Mouse (Mus musculus): ENCODE data around the gene A030014E15Rik. TPM values are rescaled to one million over a fixed set of nuclear protein-coding genes. Genes with fewer than 3 reads are reported as not detected.
"Not testable (repeated sequence)": the region's sequence is repeated elsewhere in the genome, so short reads cannot be mapped to it uniquely, and the experiment has no call there.

Gene A030014E15Rik
- total RNA-seq (2021) = not detected

DNA sequence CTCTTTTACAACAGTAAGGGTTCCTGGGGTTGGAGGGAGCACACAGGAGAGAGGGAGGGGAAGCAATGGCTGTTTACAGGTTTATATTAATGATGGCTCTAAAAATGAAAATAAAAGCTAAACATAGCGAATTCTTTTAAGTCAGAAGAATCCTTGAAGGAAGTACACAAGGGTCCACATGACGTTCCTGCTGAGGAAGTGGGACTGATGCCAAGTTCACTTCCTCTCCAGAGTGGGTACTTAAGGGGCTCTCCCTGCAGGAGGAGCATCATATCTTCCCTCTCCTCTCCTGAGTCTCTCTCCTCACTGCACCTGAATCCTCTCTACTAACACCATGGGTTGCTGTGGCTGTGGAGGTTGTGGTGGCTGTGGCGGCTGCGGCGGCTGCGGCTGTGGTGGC is at the start of gene A030014E15Rik:
A030014E15Rik (plus strand) TSS at position 268 of the 400 bp plus-strand sequence.
- intact Hi-C loops (cut with DNase I) = no loop called here
- peak in 1 of 2 experiments; percentile 45 for DNase-seq (ENCODE audit: extremely low spot score in 1 of 2, low spot score in 2 of 2)

DNA sequence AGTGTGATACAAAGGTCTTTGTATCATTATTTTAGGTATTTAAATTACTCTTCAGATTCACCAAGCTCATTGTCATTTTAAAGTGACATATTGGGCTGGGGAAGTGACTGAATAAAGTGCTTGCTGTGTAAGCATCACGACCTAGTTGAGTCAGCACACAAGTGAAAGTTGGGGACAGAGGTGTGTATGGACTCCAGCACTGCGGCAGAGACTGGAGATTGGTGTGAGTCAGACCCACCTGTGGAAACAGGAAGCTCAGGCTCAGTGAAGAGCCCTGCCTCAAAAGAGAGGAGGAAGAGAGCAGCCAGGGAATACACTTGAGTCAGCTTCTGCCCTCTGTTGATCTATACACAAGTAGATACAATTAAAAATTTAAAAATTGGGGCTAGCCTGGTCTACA is 45.5 kb upstream of the A030014E15Rik start:
- DNase-seq (ENCODE audit: extremely low spot score in 1 of 2, low spot score in 2 of 2) = no peak
- intact Hi-C loops (cut with DNase I) = no loop called here

DNA sequence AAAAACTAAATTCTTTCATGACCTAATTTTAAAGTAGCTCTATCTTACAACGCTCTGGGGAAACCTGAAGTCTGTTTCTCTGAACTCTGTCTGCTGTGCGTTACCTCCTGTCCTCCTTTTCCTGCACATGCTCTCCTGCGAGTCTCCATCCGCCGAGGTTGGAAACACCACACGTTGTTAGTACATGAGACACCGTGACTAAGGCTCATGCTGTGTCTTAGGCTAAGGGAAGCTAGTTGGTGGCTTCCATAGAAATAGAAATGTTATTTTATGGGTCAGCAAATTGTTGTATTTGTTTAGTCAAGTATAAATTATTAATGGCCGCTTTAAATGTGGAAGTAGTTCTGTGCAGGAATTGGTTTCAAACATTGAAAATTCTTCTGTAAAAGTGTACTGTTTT is 44.5 kb upstream of the A030014E15Rik start:
- no peak for DNase-seq (ENCODE audit: extremely low spot score in 1 of 2, low spot score in 2 of 2)
- intact Hi-C loops (cut with DNase I) = no loop called here

DNA sequence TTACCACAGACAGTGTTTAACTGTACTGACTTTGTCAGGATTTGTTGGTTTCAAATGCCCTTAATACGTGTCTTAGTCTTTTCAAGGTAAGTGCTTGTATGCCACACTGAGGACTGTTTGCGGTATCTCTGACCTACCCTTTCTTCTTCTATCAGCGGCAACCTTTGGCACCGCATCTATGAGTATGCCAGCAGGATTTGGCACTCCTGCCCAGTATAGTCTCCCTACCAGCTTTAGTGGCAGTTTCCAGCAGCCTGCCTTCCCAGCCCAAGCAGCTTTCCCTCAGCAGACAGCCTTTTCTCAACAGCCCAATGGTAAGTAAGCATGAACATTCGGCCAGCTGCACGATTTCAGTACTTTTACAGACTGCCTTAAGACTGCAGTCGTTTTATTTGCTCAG is 31.4 kb upstream of the A030014E15Rik start:
- intact Hi-C loops (cut with DNase I) = no loop called here
- DNase-seq (ENCODE audit: extremely low spot score in 1 of 2, low spot score in 2 of 2) = no peak

DNA sequence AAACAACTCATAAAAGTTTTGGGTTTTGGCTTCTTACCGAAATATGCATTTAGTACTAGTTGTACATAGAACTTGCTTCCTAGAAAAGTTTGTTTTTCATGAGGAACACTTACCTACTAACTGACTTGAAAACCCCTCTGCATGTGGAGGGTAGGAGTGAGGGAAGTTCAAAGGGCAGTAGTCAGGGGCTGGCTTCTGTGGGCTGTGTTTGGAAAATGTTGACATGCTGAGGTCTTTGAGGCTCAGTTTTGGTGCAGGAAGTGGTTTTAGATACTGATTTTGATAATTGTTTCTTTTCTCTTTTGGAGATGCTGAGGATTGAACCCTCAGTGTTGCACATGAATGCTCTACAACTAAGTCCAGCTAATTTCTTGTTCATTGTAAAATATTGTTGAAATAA is 24.1 kb upstream of the A030014E15Rik start:
- intact Hi-C loops (cut with DNase I) = no loop called here

DNA sequence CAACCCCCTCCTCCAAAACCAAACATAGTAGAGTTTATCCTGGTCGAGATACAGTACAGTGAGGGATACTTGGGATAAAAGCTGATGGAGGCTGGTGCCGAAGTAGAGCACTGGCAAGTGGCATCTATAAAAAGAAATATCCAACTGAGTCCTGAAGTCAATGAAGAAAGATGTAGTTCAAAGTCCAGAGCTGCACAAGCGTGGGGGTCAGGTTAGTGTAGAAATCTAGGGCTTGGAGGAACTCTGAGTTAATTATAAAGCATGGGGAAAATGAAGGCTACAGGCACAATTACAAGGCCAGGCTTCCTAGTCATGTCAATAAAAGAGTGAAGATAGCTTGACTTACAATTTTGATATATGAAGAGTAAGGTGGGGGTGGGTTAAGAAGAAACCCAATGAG is 23.5 kb upstream of the A030014E15Rik start:
- intact Hi-C loops (cut with DNase I) = no loop called here

More for the DNA sequence above, 24.1 kb upstream of the A030014E15Rik start:
- DNase-seq (ENCODE audit: extremely low spot score in 1 of 2, low spot score in 2 of 2) = no peak

DNA sequence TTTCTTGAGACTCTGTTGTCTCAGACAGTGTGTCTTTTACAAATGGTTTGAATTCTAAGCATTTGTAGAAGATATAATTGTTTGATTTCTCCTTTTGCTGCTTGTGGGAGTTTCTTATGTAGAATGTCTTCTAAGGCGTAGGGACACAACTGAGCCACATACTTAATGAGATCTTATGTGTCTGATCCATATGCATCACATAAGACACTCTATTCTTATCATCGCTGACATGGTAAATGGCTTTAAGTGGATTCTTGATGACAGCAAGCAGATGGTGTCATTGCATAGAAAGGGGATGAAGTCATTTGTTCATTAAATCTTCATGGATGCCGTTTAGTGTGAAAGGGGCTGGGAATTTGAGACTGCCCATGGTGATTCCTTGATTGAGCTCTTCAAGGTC is 18.8 kb upstream of the A030014E15Rik start:
- no peak for DNase-seq (ENCODE audit: extremely low spot score in 1 of 2, low spot score in 2 of 2)
- intact Hi-C loops (cut with DNase I) = no loop called here

More for the DNA sequence above, 23.5 kb upstream of the A030014E15Rik start:
- no peak for DNase-seq (ENCODE audit: extremely low spot score in 1 of 2, low spot score in 2 of 2)

DNA sequence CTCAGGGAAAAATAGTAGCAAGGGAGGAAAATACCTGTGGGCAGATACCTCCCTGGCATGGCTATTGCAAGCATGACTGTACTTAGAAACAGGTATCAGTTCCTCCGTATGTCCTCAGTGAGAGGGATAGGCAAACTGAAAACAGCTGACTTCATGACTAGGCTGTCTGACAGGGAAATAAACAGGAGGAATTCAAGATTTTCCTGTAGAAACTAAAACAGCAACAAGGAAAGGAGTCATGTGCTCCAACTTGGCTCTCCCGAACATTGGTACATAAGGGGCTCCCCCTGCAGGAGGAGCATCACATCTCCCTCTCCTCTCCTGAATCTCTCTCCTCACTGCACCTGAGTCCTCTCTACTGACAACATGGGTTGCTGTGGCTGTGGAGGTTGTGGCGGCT is 11.7 kb upstream of the A030014E15Rik start, which contains the start of gene A030005L19Rik:
A030005L19Rik (plus strand) TSS at position 301 of the 400 bp plus-strand sequence.
- intact Hi-C loops (cut with DNase I) = no loop called here
- DNase-seq (ENCODE audit: extremely low spot score in 1 of 2, low spot score in 2 of 2) = no peak

DNA sequence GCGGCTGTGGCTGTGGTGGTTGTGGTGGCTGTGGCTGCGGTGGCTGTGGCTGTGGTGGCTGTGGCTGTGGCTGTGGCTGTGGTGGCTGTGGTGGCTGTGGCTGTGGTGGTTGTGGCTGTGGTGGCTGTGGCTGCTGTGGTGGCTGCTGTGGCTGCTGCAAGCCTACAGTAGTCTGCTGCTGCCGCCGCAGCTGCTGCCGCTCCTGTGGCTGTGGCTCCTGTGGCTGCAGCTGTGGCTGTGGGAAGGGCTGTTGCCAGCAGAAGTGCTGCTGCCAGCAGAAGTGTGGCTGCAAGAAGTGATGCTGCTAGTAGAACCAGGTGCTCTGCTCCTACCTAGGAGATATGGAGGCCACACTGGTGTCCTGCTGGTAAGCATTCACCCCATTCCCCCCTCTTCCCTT is 11.3 kb upstream of the A030014E15Rik start:
- DNase-seq (ENCODE audit: extremely low spot score in 1 of 2, low spot score in 2 of 2); intact Hi-C loops (cut with DNase I): not testable (repeated sequence)

DNA sequence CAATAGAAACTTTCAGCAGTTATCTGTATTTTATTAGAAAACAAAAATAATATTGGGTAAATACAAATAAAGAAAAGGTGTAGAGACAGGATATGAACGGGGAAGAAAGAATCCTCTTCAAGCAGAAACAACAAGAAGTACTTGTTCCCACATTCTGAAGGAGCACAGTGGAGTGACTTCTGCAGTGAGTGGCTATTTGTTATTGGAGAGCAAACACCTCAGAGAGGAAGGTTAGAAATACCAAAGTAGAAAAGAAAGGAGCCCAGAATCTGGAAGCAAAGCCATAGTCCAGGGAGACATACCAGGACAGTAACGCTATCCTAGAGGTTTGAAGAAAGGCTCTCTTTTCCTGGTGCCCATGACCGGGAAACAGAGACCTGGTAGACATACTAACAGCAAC is 5.8 kb downstream of the A030014E15Rik start:
- DNase-seq (ENCODE audit: extremely low spot score in 1 of 2, low spot score in 2 of 2); intact Hi-C loops (cut with DNase I): not testable (repeated sequence)

DNA sequence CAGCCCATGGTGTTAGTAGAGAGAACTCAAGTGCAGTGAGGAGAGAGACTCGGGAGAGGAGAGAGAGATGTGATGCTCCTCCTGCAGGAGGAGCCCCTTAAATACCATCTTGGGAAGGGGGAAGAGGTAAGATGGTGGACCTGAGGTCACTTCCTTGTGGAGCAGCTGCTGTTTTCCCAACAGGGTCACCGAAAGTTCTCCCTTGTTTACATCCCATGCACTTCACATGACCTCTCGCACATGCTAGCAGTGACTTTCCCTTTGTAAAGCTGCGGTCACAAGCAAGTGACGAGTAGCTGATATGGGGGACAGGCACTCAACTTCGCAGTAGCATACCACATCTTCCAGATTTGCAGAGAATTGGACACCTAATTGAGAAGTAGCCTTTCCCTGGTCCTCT is 6.6 kb downstream of the A030014E15Rik start, which contains the start of gene Gm6217:
Gm6217 (minus strand) TSS at position 74 of the 400 bp plus-strand sequence.
- intact Hi-C loops (cut with DNase I); DNase-seq (ENCODE audit: extremely low spot score in 1 of 2, low spot score in 2 of 2): not testable (repeated sequence)

DNA sequence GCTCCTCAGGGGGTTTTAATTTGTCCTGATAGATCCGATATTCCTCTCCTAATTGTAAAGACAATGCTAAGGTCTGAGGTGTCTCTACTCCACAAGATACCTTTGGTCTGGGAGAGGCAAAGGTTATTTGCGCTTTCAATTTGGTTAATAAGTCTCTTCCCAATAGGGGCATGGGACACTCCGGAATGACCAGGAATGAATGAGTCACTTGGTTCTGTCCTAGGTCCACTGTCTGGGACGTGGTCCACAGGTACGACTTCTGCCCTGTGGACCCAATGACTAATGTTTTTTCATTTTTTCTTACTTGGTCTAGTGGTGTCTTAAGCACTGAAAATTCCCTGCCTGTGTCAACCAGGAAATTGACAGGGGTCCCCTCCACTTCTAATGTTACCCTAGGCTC is 13.9 kb downstream of the A030014E15Rik start:
- DNase-seq (ENCODE audit: extremely low spot score in 1 of 2, low spot score in 2 of 2) = no peak
- intact Hi-C loops (cut with DNase I) = no loop called here

DNA sequence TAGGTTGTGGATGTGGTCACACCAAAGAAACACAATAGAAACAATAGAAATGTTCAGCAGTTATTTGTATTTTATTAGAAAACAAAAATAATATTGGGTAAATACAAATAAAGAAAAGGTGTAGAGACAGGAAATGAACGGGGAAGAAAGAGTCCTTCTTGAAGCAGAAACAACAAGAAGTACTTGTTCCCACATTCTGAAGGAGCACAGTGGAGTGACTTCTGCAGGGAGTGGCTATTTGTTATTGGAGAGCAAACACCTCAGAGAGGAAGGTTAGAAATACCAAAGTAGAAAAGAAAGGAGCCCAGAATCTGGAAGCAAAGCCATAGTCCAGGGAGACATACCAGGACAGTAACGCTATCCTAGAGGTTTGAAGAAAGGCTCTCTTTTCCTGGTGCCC is 17.8 kb downstream of the A030014E15Rik start:
- intact Hi-C loops (cut with DNase I); DNase-seq (ENCODE audit: extremely low spot score in 1 of 2, low spot score in 2 of 2): not testable (repeated sequence)

DNA sequence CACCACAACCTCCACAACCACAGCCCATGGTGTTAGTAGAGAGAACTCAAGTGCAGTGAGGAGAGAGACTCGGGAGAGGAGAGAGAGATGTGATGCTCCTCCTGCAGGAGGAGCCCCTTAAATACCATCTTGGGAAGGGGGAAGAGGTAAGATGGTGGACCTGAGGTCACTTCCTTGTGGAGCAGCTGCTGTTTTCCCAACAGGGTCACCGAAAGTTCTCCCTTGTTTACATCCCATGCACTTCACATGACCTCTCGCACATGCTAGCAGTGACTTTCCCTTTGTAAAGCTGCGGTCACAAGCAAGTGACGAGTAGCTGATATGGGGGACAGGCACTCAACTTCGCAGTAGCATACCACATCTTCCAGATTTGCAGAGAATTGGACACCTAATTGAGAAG is 18.6 kb downstream of the A030014E15Rik start, which contains the start of gene A030003K21Rik:
A030003K21Rik (minus strand) TSS at position 94 of the 400 bp plus-strand sequence.
- intact Hi-C loops (cut with DNase I); DNase-seq (ENCODE audit: extremely low spot score in 1 of 2, low spot score in 2 of 2): not testable (repeated sequence)

DNA sequence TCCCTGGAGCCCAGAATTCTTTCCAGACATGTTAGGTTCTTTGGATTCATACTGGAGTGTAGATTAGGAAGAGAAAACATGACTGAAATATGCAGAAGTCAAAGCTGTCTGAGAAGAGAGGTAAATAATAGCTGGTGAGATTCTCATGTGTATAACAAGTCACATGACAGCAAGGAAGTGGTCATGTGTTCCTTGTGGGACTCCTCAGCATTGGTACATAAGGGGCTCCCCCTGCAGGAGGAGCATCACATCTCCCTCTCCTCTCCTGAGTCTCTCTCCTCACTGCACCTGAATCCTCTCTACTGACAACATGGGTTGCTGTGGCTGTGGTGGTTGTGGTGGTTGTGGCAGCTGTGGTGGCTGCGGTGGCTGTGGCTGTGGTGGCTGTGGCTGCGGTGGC is 21.3 kb downstream of the A030014E15Rik start:
- intact Hi-C loops (cut with DNase I); DNase-seq (ENCODE audit: extremely low spot score in 1 of 2, low spot score in 2 of 2): not testable (repeated sequence)

DNA sequence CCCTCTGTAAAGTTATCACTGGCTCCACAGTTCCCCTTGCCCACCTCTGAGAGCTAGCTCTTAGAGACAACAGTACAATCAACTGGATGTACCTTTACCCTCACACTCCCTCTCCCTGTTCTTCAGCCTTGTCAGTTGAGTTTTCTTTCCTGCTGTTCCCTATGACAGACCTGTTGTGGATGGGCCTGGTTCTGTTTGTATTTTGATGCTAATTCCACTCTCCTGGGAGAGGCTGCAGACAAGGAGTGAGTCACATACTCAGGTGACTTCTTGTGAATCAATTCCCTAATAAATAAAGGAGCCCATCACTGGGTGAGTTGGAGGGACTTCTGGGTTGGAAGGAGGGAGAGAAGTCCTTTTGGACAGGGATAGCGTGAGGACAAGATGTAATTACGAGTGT is 23.9 kb downstream of the A030014E15Rik start:
- intact Hi-C loops (cut with DNase I) = no loop called here

DNA sequence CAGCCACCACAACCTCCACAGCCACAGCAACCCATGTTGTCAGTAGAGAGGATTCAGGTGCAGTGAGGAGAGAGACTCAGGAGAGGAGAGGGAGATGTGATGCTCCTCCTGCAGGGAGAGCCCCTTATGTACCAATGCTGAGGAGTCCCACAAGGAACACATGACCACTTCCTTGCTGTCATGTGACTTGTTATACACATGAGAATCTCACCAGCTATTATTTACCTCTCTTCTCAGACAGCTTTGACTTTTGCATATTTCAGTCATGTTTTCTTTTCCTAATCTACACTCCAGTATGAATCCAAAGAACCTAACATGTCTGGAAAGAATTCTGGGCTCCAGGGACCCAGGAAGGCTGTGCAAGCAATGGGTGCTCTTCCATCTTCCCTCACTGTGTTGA is 31.2 kb downstream of the A030014E15Rik start, which contains the start of gene Gm7544:
Gm7544 (minus strand) TSS at position 101 of the 400 bp plus-strand sequence.
- DNase-seq (ENCODE audit: extremely low spot score in 1 of 2, low spot score in 2 of 2); intact Hi-C loops (cut with DNase I): not testable (repeated sequence)

More for the DNA sequence above, 23.9 kb downstream of the A030014E15Rik start:
- DNase-seq (ENCODE audit: extremely low spot score in 1 of 2, low spot score in 2 of 2) = no peak

DNA sequence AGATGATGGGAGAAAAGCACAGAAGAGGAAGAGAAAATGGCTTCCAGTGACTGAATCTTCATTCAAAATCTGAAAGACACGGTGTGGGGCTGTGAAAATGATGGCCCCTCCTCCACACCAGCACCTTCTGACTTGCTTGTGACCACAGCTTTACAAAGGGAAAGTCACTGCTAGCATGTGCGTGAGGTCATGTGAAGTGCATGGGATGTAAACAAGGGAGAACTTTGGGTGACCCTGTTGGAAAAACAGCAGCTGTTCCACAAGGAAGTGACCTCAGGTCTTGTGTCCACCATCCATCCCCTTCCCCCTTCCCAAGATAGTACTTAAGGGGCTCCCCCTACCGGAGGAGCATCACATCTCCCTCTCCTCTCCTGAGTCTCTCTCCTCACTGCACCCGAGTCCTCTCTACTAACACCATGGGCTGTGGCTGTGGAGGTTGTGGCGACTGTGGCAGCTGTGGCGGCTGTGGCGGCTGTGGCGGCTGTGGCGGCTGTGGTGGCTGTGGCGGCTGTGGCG is 35.2 kb downstream of the A030014E15Rik start, which contains the start of gene Gm47955:
Gm47955 (plus strand) TSS at position 417 of the 516 bp plus-strand sequence.
- intact Hi-C loops (cut with DNase I) = no loop called here
- DNase-seq (ENCODE audit: extremely low spot score in 1 of 2, low spot score in 2 of 2) = no peak

DNA sequence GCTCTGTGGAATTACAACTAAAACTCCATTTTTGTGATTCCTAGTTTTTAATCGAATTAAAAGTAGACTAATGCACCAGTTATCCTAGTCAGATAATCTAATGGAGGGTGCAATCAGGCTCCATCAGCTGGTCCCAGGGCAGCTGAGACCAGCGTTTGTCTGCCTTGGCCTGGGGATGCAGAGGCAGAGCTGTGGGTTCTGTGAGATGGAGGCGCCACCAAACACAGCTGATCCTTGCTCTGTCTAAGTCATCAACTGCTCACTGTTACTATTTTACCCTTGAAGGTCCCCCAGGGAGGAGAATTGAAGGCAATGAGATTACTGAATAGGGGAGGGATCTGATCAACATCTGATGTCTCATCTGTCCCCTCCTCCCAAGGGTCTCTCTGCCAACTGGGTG is 41.7 kb downstream of the A030014E15Rik start:
- DNase-seq (ENCODE audit: extremely low spot score in 1 of 2, low spot score in 2 of 2) = no peak
- intact Hi-C loops (cut with DNase I) = no loop called here

DNA sequence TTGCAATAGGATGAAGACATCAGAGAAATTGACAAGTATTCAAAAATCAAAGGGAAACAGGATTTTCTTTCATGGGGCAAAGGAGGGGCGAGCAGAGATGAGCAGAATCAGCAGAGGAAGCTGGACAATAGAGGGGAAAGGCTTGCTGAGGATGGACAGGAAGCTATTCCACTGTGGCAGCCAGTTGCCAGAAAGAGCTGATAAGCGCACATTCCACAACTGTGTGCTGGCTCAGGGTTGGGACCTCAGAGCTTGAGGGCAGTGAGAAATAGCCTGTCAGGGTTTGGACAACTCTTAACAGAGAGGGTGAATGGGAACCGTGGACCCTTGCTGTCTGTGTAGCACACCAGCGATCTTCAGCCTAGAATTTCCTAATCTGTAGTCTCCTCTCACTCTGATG is 47.3 kb downstream of the A030014E15Rik start:
- DNase-seq (ENCODE audit: extremely low spot score in 1 of 2, low spot score in 2 of 2) = no peak
- intact Hi-C loops (cut with DNase I) = no loop called here

DNA sequence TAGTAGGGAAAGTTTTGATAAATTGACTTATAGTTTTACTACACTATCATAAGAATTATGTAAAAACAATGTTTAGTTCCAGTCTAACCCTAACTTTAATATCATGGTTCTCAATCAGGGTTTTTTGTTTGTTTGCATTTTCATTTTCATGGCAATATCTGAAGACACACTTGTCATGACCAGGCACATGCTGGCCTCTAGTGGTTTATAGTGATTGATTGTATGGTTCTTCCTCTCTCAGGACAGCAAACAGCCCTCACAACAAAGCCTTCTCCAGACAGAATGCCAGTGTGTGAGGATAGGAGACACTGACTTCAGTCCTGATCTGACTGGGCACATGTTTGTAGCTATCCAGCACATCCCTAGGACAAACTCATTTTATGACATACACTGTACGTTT is 48.5 kb downstream of the A030014E15Rik start:
- intact Hi-C loops (cut with DNase I) = no loop called here
- DNase-seq (ENCODE audit: extremely low spot score in 1 of 2, low spot score in 2 of 2) = no peak

Measured in left cerebral cortex, postnatal 10 days (tissue).